Mouse (Mus musculus) heart, adult 2 months (tissue): ENCODE measurements around the gene Pcid2. TPM values are rescaled to one million over a fixed set of nuclear protein-coding genes. Genes with fewer than 3 reads are reported as not detected.

Source experiments
- DNase-seq, 2 experiments: peaks; one replicate each; pipeline ENCODE4 v3.0.0; 2021
- H3K27ac ChIP-seq: fragments of 200-600 bp; 2 replicates; pipeline ENCODE4 v1.8.1; 2022
- H3K27me3 ChIP-seq: fragments of 200-500 bp; 2 replicates; pipeline ENCODE4 v1.6.1; 2012; ENCODE audit warnings: mild to moderate bottlenecking, low read length, inconsistent platforms, mixed read lengths; ENCODE audit not compliant: control insufficient read depth, insufficient read depth
- H3K36me3 ChIP-seq: fragments of 200-500 bp; 2 replicates; pipeline ENCODE4 v1.6.1; 2012; ENCODE audit warnings: low read length, inconsistent platforms; ENCODE audit not compliant: control insufficient read depth, insufficient read depth
- H3K4me1 ChIP-seq: fragments of 200-500 bp; 2 replicates; pipeline ENCODE4 v1.6.1; 2011; ENCODE audit warnings: low read length; ENCODE audit not compliant: control insufficient read depth, insufficient read depth
- H3K4me3 ChIP-seq: fragments of 200-600 bp; 2 replicates; pipeline ENCODE4 v1.8.1; 2022
- H3K79me2 ChIP-seq: fragments of 200-500 bp; replicated peaks from 2 replicates; pipeline ENCODE4 v1.6.1; 2012; ENCODE audit warnings: mild to moderate bottlenecking, inconsistent platforms, low read length, moderate library complexity, mixed read lengths; ENCODE audit not compliant: control insufficient read depth, insufficient read depth
- H3K9ac ChIP-seq: fragments of 200-500 bp; 2 replicates; pipeline ENCODE4 v1.6.1; 2012; ENCODE audit warnings: low read depth, mild to moderate bottlenecking, control low read depth, inconsistent platforms, low read length, mixed read lengths
- CTCF ChIP-seq: fragments of 200-600 bp; IDR thresholded peaks from 2 replicates; pipeline ENCODE4 v1.8.1; 2022; ENCODE audit warnings: antibody characterized with exemption, mild to moderate bottlenecking, moderate library complexity
- EP300 ChIP-seq: fragments of 200-500 bp; IDR thresholded peaks from 2 replicates; pipeline ENCODE4 v1.6.1; 2011; ENCODE audit warnings: low read depth, low read length, control low read depth; ENCODE audit not compliant: insufficient read depth
- POLR2A ChIP-seq: fragments of 200-500 bp; IDR thresholded peaks from 2 replicates; pipeline ENCODE4 v1.6.1; 2011; ENCODE audit warnings: mild to moderate bottlenecking, low read depth, low read length, control low read depth; ENCODE audit not compliant: insufficient read depth
- WGBS: fragments of 180-500 bp; shearing (Covaris S2); methylation state at CpG from one replicate; pipeline ENCODE4 v1.1.7; 2018; 5-methylcytosine and 5-hydroxymethylcytosine counted together
- intact Hi-C: fragments of 180-260 bp; cut with DNase I; formaldehyde crosslinking; loops from one replicate; pipeline ENCODE4 v1.15.1; 2025
- long read RNA-seq: library from polyadenylated mRNA; stranded (forward); transcript quantifications from one replicate; pipeline ENCODE4 v2.0.0, GENCODE M21; 2021
- polyA plus RNA-seq: library from polyadenylated mRNA; depleted of rRNA; stranded (reverse); fragments of >200 nt; gene quantifications from 2 replicates; pipeline ENCODE4 v1.2.3, GENCODE M21; 2012; rRNA removed
- total RNA-seq, 2 experiments: library from RNA; stranded (reverse); gene quantifications; 2 replicates each; pipeline ENCODE4 v1.2.3; 2021

Gene Pcid2
- total RNA-seq: 10 to 100 TPM in 1 of 2 experiments, 1 to 10 TPM in 1; 8.2 to 10.3 TPM
- polyA plus RNA-seq: 12.9 and 14.4 TPM in 2 replicates
- long read RNA-seq, partial matches to known transcripts: 0 of 3 reads
- long read RNA-seq, other reads (novel, unspliced or antisense): 0 of 3 reads

DNA sequence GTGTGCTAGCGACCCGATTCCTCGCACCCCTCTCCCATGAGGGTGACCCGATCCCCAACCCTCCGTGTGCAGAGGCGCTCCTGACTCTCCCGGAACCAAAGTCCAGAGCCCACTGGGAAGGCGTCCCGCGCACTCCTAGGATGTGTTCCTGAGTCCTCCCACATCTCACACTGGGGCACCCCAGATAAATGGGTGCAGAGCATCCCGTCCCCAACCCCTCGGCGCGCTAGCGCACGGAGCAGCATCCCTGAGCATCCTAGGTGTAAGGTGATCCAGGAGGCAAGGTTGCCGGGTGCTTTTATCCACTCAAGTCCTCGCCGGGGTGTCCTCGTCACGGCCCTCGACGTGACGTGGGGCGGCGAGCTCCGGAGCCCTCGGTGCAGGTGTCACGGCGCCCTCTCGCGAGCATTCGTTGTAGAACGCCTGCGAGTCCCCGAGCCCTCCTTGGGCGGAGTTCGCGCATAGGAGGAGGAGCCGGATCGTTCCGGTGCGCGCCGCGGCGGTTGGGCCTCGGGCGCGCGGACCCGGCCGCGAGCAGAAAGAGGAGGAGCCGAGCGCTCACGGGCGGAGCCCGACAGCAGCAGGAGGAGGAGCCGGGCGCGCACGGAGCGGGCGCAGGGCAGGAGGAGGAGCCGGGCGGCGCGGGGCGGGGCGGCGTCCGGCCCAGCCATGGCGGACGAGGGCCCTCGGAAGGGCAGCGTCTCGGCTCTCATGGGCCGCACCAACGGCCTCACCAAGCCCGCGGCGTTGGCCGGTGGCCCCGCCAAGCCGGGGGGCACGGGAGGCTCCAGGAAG, at the start of gene Pcid2, which contains the start of gene Cul4a:
Gene Pcid2 (minus strand): TSS at position 373 of the 795 bp plus-strand sequence.
Gene Cul4a (plus strand): TSS at position 535 of the 795 bp plus-strand sequence.
- Histone ChIP-seq H3K27me3 (no peaks in the 10 kb centered on the region), H3K79me2 (peaks cover 9% of the 10 kb centered on the region), H3K9ac (peak within 1 kb of the TSS; percentile 96), H3K4me1 (peaks cover 8% of the 10 kb centered on the region), H3K4me3 (peak within 1 kb of the TSS; percentile 100), H3K27ac (peak within 1 kb of the TSS; percentile 97), H3K36me3 (no peaks in the 10 kb centered on the region)
- under 1% methylated on average over 87 of the region's 87 CpGs for WGBS
- intact Hi-C loops: loop anchor here (2.0 to 10.0 kb wide), 4 partner anchors 54 to 350 kb away; partner anchors contain the start of genes Atp11a and Lamp1
- DNase-seq: peak; percentile 96 to 98
- peak; percentile 57 for TF ChIP-seq POLR2A
- no peak for TF ChIP-seq EP300
- TF ChIP-seq CTCF: peak; percentile 78

DNA sequence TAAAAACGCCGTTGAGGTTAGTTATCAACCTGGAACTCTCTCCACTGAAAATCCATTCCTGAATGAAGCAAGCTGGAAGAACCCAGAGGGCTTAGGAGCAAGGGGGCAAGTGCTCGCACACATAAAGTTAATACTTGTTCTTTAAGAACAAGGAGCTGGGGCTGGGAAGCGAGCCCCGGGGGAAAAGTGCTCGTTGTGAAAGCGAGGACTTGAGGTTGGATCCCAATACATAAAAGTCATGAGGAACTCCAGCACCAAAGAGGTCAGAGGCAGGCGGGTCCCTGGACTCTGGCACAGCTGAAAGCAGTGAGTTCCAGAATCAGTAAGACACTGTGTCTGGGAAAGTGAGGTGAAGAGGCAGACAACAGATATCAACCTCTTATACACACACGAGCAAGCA, 48.8 kb upstream of the Pcid2 start:
- no peaks in the 10 kb centered on the region for H3K79me2 ChIP-seq
- H3K4me3 ChIP-seq: no peak overlapping the region
- H3K27me3 ChIP-seq: no peaks in the 10 kb centered on the region
- H3K27ac ChIP-seq: no peak overlapping the region
- H3K9ac ChIP-seq: no peak overlapping the region
- 73% methylated on average over 9 of the region's 9 CpGs for WGBS
- peaks cover 4% of the 10 kb centered on the region for H3K4me1 ChIP-seq
- TF ChIP-seq EP300 (no peak), CTCF (no peak), POLR2A (no peak)
- H3K36me3 ChIP-seq: no peaks in the 10 kb centered on the region
- DNase-seq: no peak
- intact Hi-C loops: loop anchor here (10.0 kb wide), 1 partner anchor 51 kb away; the partner anchor contains the start of gene Grtp1

DNA sequence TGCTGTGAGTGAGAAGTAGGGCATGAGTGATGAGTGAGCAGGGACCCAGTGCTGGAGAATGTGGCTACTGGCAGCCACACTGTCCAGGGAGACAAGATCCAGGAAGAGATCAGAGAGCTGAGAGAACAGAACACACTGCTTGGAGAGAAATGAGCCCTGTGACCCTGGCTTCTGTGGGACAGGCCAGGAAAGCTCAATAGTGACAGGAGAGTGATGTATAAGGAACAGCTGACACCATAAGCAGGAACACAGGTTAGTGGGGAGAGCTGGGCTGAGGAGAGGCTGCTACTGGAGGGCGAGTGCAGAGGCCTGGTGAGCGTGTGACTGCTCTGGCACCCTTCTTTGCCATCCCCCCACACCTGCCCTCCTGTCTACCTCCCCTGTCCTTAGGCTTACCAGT, 45.7 kb upstream of the Pcid2 start:
- Histone ChIP-seq H3K79me2 (no peaks in the 10 kb centered on the region), H3K4me3 (no peak overlapping the region), H3K4me1 (no peaks in the 10 kb centered on the region; the same call in 1 of the 2 replicates), H3K27me3 (no peaks in the 10 kb centered on the region), H3K36me3 (no peaks in the 10 kb centered on the region), H3K9ac (no peak overlapping the region), H3K27ac (no peak overlapping the region)
- intact Hi-C loops: loop anchor here (10.0 kb wide), 1 partner anchor 54 kb away; the partner anchor contains the start of gene Grtp1
- TF ChIP-seq CTCF (no peak), EP300 (no peak), POLR2A (no peak)
- DNase-seq: no peak
- WGBS: 85% methylated on average over 2 of the region's 2 CpGs

DNA sequence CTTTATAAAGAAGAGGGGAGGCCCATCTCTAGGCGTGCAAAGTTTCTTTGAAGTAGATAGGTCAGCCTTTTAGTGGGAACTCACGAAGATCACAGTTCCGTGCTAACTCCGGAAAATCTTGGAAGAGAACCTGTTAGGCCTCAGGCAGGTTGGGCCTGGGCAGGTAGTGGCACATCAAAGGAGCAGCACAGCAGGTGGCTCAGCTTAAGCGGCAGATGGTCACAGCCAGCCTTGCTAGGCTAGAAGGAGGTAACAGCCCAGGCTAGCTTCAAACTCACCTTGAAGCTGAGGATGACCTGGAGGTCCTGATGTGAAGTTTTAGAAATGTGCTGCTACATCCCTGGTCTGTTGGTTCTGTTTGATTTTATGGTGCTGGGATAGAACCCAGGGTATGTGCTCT, 44.6 kb upstream of the Pcid2 start:
- no peaks in the 10 kb centered on the region for H3K4me1 ChIP-seq
- H3K79me2 ChIP-seq: no peaks in the 10 kb centered on the region
- intact Hi-C loops: loop anchor here (10.0 kb wide), 1 partner anchor 55 kb away; the partner anchor contains the start of gene Grtp1
- 74% methylated on average over 5 of the region's 5 CpGs for WGBS
- H3K36me3 ChIP-seq: no peaks in the 10 kb centered on the region
- H3K27me3 ChIP-seq: no peaks in the 10 kb centered on the region
- TF ChIP-seq CTCF: no peak
- no peak for TF ChIP-seq POLR2A
- no peak for TF ChIP-seq EP300
- no peak overlapping the region for H3K4me3 ChIP-seq
- H3K27ac ChIP-seq: no peak overlapping the region
- no peak for DNase-seq
- H3K9ac ChIP-seq: no peak overlapping the region

DNA sequence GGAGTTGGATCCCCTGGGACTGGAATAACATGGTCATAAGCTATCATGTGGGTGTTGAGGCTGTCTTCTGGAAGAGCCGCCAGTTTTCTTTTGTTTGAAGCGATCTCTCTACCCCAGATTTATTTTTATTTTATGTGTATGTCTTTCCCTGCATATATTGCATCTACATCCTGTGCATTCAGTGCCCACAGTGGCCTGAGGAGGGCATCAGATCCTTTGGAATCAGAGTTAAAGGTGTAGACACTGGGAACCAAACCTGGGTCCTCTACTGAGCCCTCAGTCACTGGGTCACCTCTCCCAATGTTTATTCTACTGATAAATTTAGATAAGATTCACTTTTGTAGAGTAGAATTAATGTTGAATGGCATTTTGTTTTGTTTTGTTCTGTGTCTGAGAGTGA, 44.0 kb upstream of the Pcid2 start:
- H3K27ac ChIP-seq: no peak overlapping the region
- no peaks in the 10 kb centered on the region for H3K36me3 ChIP-seq
- H3K4me1 ChIP-seq: no peaks in the 10 kb centered on the region
- 98% methylated on average over 2 of the region's 2 CpGs for WGBS
- TF ChIP-seq CTCF: peak; percentile 38
- TF ChIP-seq POLR2A: no peak
- no peaks in the 10 kb centered on the region for H3K79me2 ChIP-seq
- H3K9ac ChIP-seq: no peak overlapping the region
- intact Hi-C loops: no loop called here
- H3K27me3 ChIP-seq: no peaks in the 10 kb centered on the region
- H3K4me3 ChIP-seq: no peak overlapping the region
- no peak for DNase-seq

DNA sequence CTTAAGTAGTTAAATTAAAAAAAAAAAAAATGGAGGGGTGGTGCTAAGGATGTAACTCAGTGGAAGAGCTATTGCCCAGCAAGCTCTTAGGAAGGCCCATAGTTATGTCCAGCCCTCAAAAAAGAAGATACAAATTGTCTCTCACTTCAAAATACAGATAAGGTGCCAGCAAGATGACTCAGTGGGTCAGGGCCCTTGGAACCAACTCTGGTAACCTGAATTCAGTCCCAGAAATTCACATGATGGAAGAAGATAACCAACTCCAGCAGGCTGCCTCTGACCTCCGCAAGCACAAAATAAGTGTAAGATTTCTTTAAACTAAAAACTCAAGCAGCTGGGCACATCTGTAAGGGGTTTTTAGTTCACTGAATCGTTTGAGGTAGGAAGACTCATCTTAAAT, 43.2 kb upstream of the Pcid2 start:
- TF ChIP-seq POLR2A: no peak
- TF ChIP-seq EP300: no peak
- no peak for TF ChIP-seq CTCF
- no peaks in the 10 kb centered on the region for H3K27me3 ChIP-seq
- H3K27ac ChIP-seq: no peak overlapping the region
- H3K4me1 ChIP-seq: no peaks in the 10 kb centered on the region
- H3K9ac ChIP-seq: no peak overlapping the region
- DNase-seq: no peak
- no peaks in the 10 kb centered on the region for H3K36me3 ChIP-seq
- no peaks in the 10 kb centered on the region for H3K79me2 ChIP-seq
- intact Hi-C loops: no loop called here
- WGBS: 77% methylated on average over 2 of the region's 2 CpGs
- H3K4me3 ChIP-seq: no peak overlapping the region
